Mouse (Mus musculus) lung, adult 2 months (tissue): ENCODE results near the gene Col4a1. TPM values are rescaled to one million over a fixed set of nuclear protein-coding genes. Genes with fewer than 3 reads are reported as not detected.

Experiments
- DNase-seq: peaks from one replicate; pipeline ENCODE4 v3.0.0; 2022
- H3K4me1 ChIP-seq: fragments of 200-500 bp; 2 replicates; pipeline ENCODE4 v1.6.1; 2011; ENCODE audit warnings: low read length; ENCODE audit not compliant: control insufficient read depth, insufficient read depth
- H3K4me3 ChIP-seq: fragments of 200-500 bp; replicated peaks from 2 replicates; pipeline ENCODE3; 2011; ENCODE audit warnings: low read depth, mild to moderate bottlenecking, control low read depth, low read length; ENCODE audit errors: extremely low read depth
- CTCF ChIP-seq: fragments of 200-500 bp; IDR thresholded peaks from 2 replicates; pipeline ENCODE4 v1.5.1; 2011; ENCODE audit warnings: mild to moderate bottlenecking, low read length, control low read depth; ENCODE audit not compliant: insufficient read depth
- POLR2A ChIP-seq: fragments of 200-500 bp; IDR thresholded peaks from 2 replicates; pipeline ENCODE4 v1.6.1; 2011; ENCODE audit warnings: low read depth, mild to moderate bottlenecking, control low read depth, low read length, borderline replicate concordance; ENCODE audit errors: extremely low read depth
- WGBS: fragments of 180-500 bp; shearing (Covaris S2); methylation state at CpG from one replicate; pipeline ENCODE4 v1.1.7; 2018; 5-methylcytosine and 5-hydroxymethylcytosine counted together
- polyA plus RNA-seq: library from polyadenylated mRNA; depleted of rRNA; stranded (reverse); fragments of >200 nt; gene quantifications from 2 replicates; pipeline ENCODE4 v1.2.3, GENCODE M21; 2012

Col4a1 gene
- polyA plus RNA-seq, 1 experiment: 556 TPM

GRCm38 (mm10) chr8:11274415-11274814 is 38.2 kb downstream of the Col4a1 start:
- DNase-seq: no peak
- peaks cover 61% of the 10 kb centered on the region for H3K4me1 ChIP-seq
- TF ChIP-seq CTCF: no peak
- no peak for TF ChIP-seq POLR2A
- 59% methylated on average over 7 of the region's 7 CpGs for WGBS
- no peak overlapping the region for H3K4me3 ChIP-seq

GRCm38 (mm10) chr8:11273506-11274158 is 39.0 kb downstream of the Col4a1 start:
- H3K4me3 ChIP-seq: no peak overlapping the region
- TF ChIP-seq CTCF (no peak), POLR2A (no peak)
- peaks cover 63% of the 10 kb centered on the region for H3K4me1 ChIP-seq
- no peak for DNase-seq
- WGBS: 66% methylated on average over 15 of the region's 15 CpGs

GRCm38 (mm10) chr8:11272205-11272604 is 40.4 kb downstream of the Col4a1 start:
- no peak overlapping the region for H3K4me3 ChIP-seq
- TF ChIP-seq POLR2A (no peak), CTCF (no peak)
- WGBS: 46% methylated on average over 6 of the region's 6 CpGs
- DNase-seq: no peak
- H3K4me1 ChIP-seq: peaks cover 60% of the 10 kb centered on the region

GRCm38 (mm10) chr8:11270826-11271225 is 41.8 kb downstream of the Col4a1 start:
- DNase-seq: no peak
- Histone ChIP-seq H3K4me1 (peaks cover 53% of the 10 kb centered on the region), H3K4me3 (no peak overlapping the region)
- 32% methylated on average over 6 of the region's 6 CpGs for WGBS
- TF ChIP-seq POLR2A: no peak
- TF ChIP-seq CTCF: no peak

- H3K4me1 ChIP-seq: peaks cover 39% of the 10 kb centered on the region
- no peak overlapping the region for H3K4me3 ChIP-seq
- DNase-seq: no peak
- WGBS: 53% methylated on average over 6 of the region's 6 CpGs
- no peak for TF ChIP-seq POLR2A
- no peak for TF ChIP-seq CTCF
These were observed 43.9 kb downstream of the Col4a1 start for GRCm38 (mm10) chr8:11268753-11269152.

- 83% methylated on average over 2 of the region's 2 CpGs for WGBS
- no peak for TF ChIP-seq POLR2A
- TF ChIP-seq CTCF: no peak
- peaks cover 39% of the 10 kb centered on the region for H3K4me1 ChIP-seq
These were observed 46.2 kb downstream of the Col4a1 start for GRCm38 (mm10) chr8:11266471-11266870.

GRCm38 (mm10) chr8:11265971-11266370 is 46.7 kb downstream of the Col4a1 start:
- WGBS: 63% methylated on average over 3 of the region's 3 CpGs
- TF ChIP-seq POLR2A (no peak), CTCF (no peak)
- Histone ChIP-seq H3K4me1 (peaks cover 37% of the 10 kb centered on the region), H3K4me3 (no peak overlapping the region)
- no peak for DNase-seq

More at GRCm38 (mm10) chr8:11266471-11266870, 46.2 kb downstream of the Col4a1 start:
- no peak for DNase-seq
- no peak overlapping the region for H3K4me3 ChIP-seq

- 70% methylated on average over 6 of the region's 6 CpGs for WGBS
- Histone ChIP-seq H3K4me1 (peaks cover 36% of the 10 kb centered on the region), H3K4me3 (no peak overlapping the region)
- DNase-seq: no peak
- TF ChIP-seq CTCF (no peak), POLR2A (no peak)
These were observed 48.8 kb downstream of the Col4a1 start for GRCm38 (mm10) chr8:11263848-11264247.

- WGBS: 39% methylated on average over 15 of the region's 15 CpGs
These were observed 50.4 kb downstream of the Col4a1 start for GRCm38 (mm10) chr8:11262031-11262735.

More at GRCm38 (mm10) chr8:11262031-11262735, 50.4 kb downstream of the Col4a1 start:
- peaks cover 39% of the 10 kb centered on the region for H3K4me1 ChIP-seq
- peak; percentile 27 for DNase-seq
- TF ChIP-seq CTCF (no peak), POLR2A (no peak)
- H3K4me3 ChIP-seq: no peak overlapping the region
